Mouse (Mus musculus) megakaryocyte-erythroid progenitor cell, adult 5-6 weeks (primary cell): ENCODE data around the gene Lmo1. TPM values are rescaled to one million over a fixed set of nuclear protein-coding genes. Genes with fewer than 3 reads are reported as not detected.

Experiments
- ATAC-seq: replicated peaks from 2 replicates; pipeline ENCODE4 v1.8.0; 2016; ENCODE audit warnings: mild to moderate bottlenecking, inconsistent platforms; ENCODE audit not compliant: severe bottlenecking, poor library complexity, low FRiP score, low TSS enrichment
- total RNA-seq, 2 experiments: library from RNA; stranded (forward) in 1 of 2; stranded (reverse) in 1 of 2; fragments of 200-1000, 215-1000 nt in 1 of 2; fragments of >200 nt in 1 of 2; fragmentation: Nextera tagmentation in 1 of 2; gene quantifications; 2 replicates each; pipeline ENCODE4 v1.2.3; 2014 to 2017

Gene Lmo1
- total RNA-seq, 2 experiments from 2014 or later: not detected

- ATAC-seq: no peak
Observed at GRCm38 (mm10) chr7:109176688-109177087, 1.7 kb upstream of the Lmo1 start.

GRCm38 (mm10) chr7:109175670-109176625 lies 941 bp upstream of the Lmo1 start:
- ATAC-seq: no peak

GRCm38 (mm10) chr7:109174337-109174948 lies 564 bp downstream of the Lmo1 start:
- ATAC-seq: no peak

DNA sequence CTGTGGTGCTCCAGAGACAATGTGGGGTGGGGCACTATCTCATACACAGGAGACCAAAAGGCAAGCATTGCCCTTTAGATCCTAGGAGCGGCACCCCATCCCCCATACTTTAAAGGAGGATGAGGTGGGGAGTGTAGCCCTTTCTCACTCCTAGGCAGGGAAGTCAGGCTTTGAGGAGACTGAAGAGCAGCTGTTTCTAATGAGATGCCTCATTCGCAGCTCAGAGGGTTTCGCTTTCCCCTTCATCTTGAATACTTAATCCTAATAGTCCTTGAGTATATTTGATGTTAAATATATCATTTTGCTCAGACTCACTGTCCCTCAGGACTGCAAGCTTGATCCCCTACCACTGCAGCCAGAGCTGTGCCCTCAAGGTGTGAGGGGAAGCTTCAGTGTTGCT lies 3.1 kb downstream of the Lmo1 start:
- no peak for ATAC-seq

GRCm38 (mm10) chr7:109170441-109170820 lies 4.6 kb downstream of the Lmo1 start:
- peak; percentile 87 for ATAC-seq

DNA sequence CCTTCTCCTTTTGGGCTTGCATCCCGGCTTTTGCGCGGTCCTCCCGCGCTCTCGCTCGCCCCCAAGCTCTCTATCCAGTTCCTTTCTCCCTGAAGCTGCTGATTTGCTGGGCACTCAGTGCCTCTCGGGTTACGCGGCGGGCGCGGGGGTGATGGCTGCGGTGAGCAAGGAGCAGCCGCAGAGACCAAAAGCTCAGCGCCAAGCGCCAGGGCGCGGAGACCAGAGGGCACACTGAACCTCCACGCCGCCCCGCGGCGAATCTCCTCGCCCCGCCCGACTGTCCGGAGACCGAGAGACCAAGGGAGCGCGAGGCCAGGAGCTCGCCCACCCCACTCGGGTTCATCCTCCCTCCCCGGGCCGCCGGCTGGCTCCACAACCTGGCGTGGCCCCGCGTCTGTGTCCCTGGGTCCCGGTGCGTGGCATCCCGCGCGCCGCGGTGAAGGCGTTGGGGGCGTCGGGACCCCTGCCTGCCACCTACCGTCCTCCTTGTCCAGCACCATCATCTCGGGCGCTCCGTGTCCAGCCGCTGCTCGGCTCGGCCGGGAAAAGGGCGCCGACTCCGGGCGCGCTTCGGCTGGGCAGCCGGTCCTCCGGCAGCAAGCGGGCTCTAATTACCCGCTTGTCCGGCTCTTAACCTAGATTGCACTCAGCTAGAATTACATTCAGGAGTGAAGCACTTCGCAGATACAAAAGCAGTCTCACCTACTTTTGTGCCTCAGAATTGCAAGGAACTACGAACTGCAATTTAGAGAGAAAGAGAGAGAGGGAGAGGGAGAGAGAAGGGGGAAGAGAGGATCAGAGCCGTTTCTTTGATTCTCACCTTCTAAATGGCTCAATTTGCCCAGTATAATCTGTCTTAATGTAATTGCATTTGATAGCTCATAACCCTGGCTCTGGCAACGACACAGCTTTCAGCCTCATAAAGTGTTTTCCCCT lies 5.2 kb downstream of the Lmo1 start:
- ATAC-seq: no peak

DNA sequence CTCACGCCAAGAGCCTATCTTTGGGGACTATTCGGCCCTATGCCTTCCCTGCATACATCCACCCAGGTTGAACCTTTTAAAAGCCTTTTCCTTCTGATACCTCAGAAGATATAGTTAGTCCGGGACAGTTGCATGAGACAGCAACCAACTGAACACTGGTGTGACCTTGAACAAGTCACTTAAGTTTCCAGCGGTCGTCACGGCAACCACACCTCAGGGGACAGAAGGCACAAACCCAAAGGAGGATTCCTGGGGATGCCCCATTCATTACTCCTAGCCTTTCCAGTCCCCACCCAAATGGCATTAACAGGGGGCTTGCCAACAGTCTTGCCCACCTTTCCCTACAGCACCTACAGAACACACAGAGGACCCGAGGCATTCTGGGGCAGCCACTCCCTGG lies 6.3 kb downstream of the Lmo1 start:
- ATAC-seq: no peak

GRCm38 (mm10) chr7:109165931-109166585 lies 8.9 kb downstream of the Lmo1 start:
- no peak for ATAC-seq

GRCm38 (mm10) chr7:109154331-109154730 lies 20.7 kb downstream of the Lmo1 start:
- ATAC-seq: no peak

GRCm38 (mm10) chr7:109153538-109153937 lies 21.5 kb downstream of the Lmo1 start:
- ATAC-seq: no peak

DNA sequence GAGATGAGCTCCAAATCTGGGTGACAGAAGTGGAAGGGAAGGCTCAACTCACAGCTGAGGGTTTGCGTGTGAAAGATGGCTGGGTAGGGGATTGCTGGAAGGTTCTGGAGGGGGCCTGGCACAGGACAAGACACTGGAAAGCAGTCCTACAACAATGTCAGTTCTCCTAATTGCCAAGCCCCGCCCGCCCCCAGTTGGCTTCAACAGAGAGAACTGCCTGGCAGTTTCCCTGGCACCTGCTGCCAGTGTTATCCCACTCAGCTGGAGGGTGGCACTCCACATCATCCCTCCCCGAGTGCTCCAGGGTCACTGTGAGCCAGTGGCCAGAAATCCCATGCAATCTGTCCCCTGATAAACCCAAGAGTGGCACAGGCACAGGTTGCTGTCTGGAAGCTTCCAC lies 23.9 kb downstream of the Lmo1 start:
- no peak for ATAC-seq

- no peak for ATAC-seq
Observed at GRCm38 (mm10) chr7:109145211-109145610, 29.8 kb downstream of the Lmo1 start.

DNA sequence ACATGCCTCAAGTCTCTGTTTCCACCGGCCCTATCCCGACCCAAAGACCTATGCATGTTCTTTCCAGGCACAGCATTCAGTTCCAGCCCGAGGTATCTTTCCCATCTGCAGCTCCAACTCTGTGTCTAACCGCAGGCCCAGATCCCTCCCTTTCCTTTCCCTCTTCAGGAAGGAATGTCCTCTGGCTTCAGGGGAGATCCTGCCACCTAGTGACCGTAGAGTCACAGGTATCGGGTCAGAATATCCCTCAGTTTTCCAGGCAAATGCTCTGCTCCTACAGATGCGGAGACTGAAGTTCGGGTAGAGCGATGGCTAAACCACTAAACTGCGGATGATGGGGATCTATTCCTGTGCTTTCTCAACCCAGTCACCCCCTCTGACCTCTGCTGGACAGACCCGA lies 30.3 kb downstream of the Lmo1 start:
- ATAC-seq: no peak

DNA sequence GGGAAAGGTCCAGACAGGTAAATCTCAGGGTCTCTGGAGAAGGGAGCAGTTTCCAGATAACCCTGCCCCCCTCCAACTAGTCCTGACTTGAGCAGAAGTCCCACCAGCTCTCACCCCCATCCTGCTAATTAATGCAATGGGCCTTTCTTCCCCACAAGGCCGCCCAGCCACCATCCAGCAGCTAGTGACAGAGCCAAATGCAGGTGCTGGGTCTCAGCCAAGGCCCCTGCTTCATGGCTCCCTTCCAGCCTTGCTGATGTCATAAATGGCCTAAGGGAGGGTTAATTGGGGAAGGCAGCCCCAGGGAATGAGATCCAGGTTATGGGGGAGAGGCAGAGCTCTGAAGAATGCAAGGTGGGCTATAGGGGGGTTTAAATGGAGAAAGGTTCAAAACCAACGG lies 32.4 kb downstream of the Lmo1 start:
- ATAC-seq: no peak

- no peak for ATAC-seq
Observed at GRCm38 (mm10) chr7:109141753-109142152, 33.3 kb downstream of the Lmo1 start.

GRCm38 (mm10) chr7:109141054-109141453 lies 34.0 kb downstream of the Lmo1 start:
- no peak for ATAC-seq

- ATAC-seq: peak; percentile 84
Observed at GRCm38 (mm10) chr7:109139405-109139804, 35.6 kb downstream of the Lmo1 start.

DNA sequence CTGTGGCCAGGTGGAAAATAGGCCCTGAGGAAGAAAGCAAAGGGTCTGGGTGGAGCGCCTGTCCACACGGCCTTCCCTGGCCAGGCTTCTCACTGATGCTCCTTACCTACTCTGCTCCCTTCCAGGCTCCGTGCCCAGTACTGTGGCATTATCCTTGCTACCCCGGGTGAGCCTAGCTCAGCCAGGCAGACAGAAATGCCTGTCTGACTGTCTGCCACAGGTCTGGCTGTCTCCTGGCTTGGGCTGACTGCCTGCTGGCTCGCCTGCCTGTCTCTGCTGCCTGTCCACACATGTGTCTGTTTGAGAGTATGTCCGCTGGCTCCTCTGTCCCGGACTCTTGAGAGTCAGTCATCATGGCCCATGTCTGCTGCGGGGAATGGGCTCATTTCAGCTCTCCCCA lies 37.6 kb downstream of the Lmo1 start:
- ATAC-seq: no peak

DNA sequence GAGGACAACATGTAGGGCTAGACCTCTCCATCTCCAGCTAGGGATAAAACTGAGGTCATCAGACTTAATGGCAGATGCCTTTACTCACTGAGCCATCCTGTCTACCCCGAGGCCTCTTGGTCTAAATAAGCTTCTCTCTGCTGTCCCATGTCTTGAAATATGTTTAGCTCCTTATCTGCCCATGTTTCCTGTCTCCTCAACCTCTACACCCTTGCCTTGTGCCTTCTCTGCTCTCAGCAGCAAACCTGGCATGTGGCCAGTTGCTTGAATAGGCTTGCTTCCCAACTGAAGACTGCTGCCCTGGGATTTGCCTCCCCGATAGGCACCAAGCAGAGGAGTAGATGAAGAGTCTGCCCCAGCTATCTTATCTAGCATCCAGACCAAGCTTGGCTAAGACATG lies 43.4 kb downstream of the Lmo1 start:
- ATAC-seq: peak; percentile 84
